21 mouse cellular contexts compared by ENCODE assay signal in the genomic region with DNA sequence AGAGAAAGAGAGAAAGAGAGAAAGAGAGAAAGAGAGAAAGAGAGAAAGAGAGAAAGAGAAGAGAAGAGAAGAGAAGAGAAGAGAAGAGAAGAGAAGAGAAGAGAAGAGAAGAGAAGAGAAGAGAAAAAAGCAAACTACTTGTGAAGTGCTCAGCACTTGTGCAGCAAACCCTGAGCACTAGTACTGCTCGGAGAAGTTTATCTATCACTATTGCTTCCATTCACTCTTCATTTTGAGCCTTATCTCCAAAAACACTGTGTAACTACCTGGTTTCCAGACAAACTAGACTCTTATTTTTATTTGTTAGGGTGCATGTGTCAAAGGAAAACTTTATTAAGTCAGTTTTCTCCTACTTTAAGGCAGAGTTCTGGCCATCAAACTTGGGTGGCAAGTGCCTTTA. TPM values are rescaled to one million over a fixed set of nuclear protein-coding genes. Genes with fewer than 3 reads are reported as not detected.
DNase-seq lines count a peak whose midpoint lies in the region; ATAC-seq and TF ChIP-seq lines count a peak whose summit lies in the region.
"Had no signal": no experiment of that assay in that cellular context is flagged by ENCODE, and none has a peak within 500 bp of the region (broad histone marks: within the 10 kb centered on the region; RNA-seq: fewer than 3 reads in every experiment).

No protein-coding gene starts in this region.

- ATAC-seq in liver, embryonic 11.5 days (replicated peaks; ENCODE audit: low FRiP score), result 0 out of 2 replicates have a peak, but pooled peaks have one; percentile 36
- peak; percentile 43; the same call in 1 of the 2 replicates for ATAC-seq in liver, embryonic 14.5 days (ENCODE audit: insufficient read depth)
- ATAC-seq in megakaryocyte progenitor cell, adult 5-6 weeks (replicated peaks; ENCODE audit: poor library complexity), result peak; percentile 50; the same call in 1 of the 2 replicates
- ATAC-seq: forebrain, embryonic 13.5 days; forebrain, embryonic 16.5 days; Patski had no signal

- no peaks in the 10 kb centered on the region for H3K9me3 ChIP-seq in liver, embryonic 11.5 days (ENCODE audit: control insufficient read depth, low read length)
- H3K9me3 ChIP-seq in liver, embryonic 14.5 days (ENCODE audit: control insufficient read depth, low read length), result no peaks in the 10 kb centered on the region
- H3K9me3 ChIP-seq: forebrain, embryonic 10.5 days; forebrain, embryonic 13.5 days; hindbrain, embryonic 12.5 days; hindbrain, embryonic 15.5 days had no signal

- no peak for DNase-seq in liver, embryonic 11.5 days (ENCODE audit: low spot score)
- no peak for DNase-seq in liver
- no peak for DNase-seq in liver, embryonic 14.5 days (ENCODE audit: low read depth in 3 of 3, low spot score in 3 of 3)
- no peak for DNase-seq in left cerebral cortex, adult 2 months (ENCODE audit: extremely low spot score in 1 of 2, low spot score in 2 of 2)
- DNase-seq in layer of hippocampus, postnatal 14 days (ENCODE audit: low spot score in 2 of 2), result no peak
- DNase-seq: adrenal gland, postnatal 10 days; adrenal gland, postnatal 36 days; cerebellum, adult 18-20 months; cerebellum, adult 9-10 months; cerebellum, postnatal 14 days; gastrocnemius, postnatal 10 days; heart, adult 11 months had no signal

- peaks cover 5% of the 10 kb centered on the region for H3K4me1 ChIP-seq in liver, embryonic 11.5 days (replicated peaks; ENCODE audit: control insufficient read depth, insufficient read depth, low read length)
- H3K4me1 ChIP-seq in liver, embryonic 14.5 days (replicated peaks; ENCODE audit: control insufficient read depth in 2 of 2, insufficient read depth in 2 of 2, low read length in 1 of 2), result peaks cover 3 to 6% of the 10 kb centered on the region in 2 experiments

- H3K9ac ChIP-seq in liver, embryonic 11.5 days (ENCODE audit: low read depth, low read length), result no peak overlapping the region
- no peak overlapping the region for H3K9ac ChIP-seq in liver, embryonic 14.5 days (replicated peaks)
- H3K9ac ChIP-seq: forebrain, embryonic 13.5 days; hindbrain, embryonic 12.5 days; hindbrain, embryonic 15.5 days had no signal

- intact Hi-C loops in left cerebral cortex, adult 2 months (cut with DNase I), result no loop called here

- H3K27me3 ChIP-seq in liver, embryonic 11.5 days (replicated peaks; ENCODE audit: control insufficient read depth, insufficient read depth, low read length), result no peaks in the 10 kb centered on the region
- H3K27me3 ChIP-seq in liver, embryonic 14.5 days (ENCODE audit: control insufficient read depth, insufficient read depth, low read length), result no peaks in the 10 kb centered on the region
- H3K27me3 ChIP-seq: forebrain, embryonic 13.5 days; hindbrain, embryonic 12.5 days; hindbrain, embryonic 15.5 days; Patski had no signal

- no peaks in the 10 kb centered on the region for H3K36me3 ChIP-seq in liver, embryonic 11.5 days (ENCODE audit: control insufficient read depth, insufficient read depth, low read length)
- no peaks in the 10 kb centered on the region for H3K36me3 ChIP-seq in liver, embryonic 14.5 days (replicated peaks; ENCODE audit: control insufficient read depth, insufficient read depth, low read depth)
- H3K36me3 ChIP-seq: hindbrain, embryonic 12.5 days; hindbrain, embryonic 15.5 days had no signal

- H3K27ac ChIP-seq in liver, embryonic 11.5 days (ENCODE audit: low read depth, low read length), result no peak overlapping the region
- H3K27ac ChIP-seq in liver, embryonic 14.5 days, result no peak overlapping the region
- no peak overlapping the region for H3K27ac ChIP-seq in left cerebral cortex, adult 2 months
- H3K27ac ChIP-seq: forebrain, embryonic 10.5 days; forebrain, embryonic 13.5 days; hindbrain, embryonic 12.5 days; hindbrain, embryonic 15.5 days had no signal

- no peak for TF ChIP-seq CTCF in liver, embryonic 14.5 days (IDR thresholded peaks at IDR 0.05; ENCODE audit: low read depth)
- no peak for TF ChIP-seq CTCF in left cerebral cortex, adult 2 months (IDR thresholded peaks at IDR 0.05)

- H3K4me2 ChIP-seq in liver, embryonic 11.5 days, result no peak overlapping the region
- peak overlapping the region; percentile 22 for H3K4me2 ChIP-seq in liver, embryonic 14.5 days (ENCODE audit: low read depth)
- H3K4me2 ChIP-seq: forebrain, embryonic 13.5 days; heart, embryonic 11.5 days; hindbrain, embryonic 12.5 days; hindbrain, embryonic 15.5 days had no signal

- no peak for TF ChIP-seq EP300 in liver, embryonic 14.5 days (IDR thresholded peaks at IDR 0.05; ENCODE audit: low read depth)

- no peak overlapping the region for H3K4me3 ChIP-seq in liver, embryonic 11.5 days (ENCODE audit: low read depth, low read length)
- no peak overlapping the region for H3K4me3 ChIP-seq in liver, embryonic 14.5 days (ENCODE audit: insufficient read depth in 1 of 2, low read depth in 2 of 2, low read length in 2 of 2)
- H3K4me3 ChIP-seq in left cerebral cortex, adult 2 months, result no peak overlapping the region
- H3K4me3 ChIP-seq: forebrain, embryonic 10.5 days; forebrain, embryonic 13.5 days; hindbrain, embryonic 12.5 days; hindbrain, embryonic 15.5 days had no signal

- 60% methylated on average over 1 of the region's 1 CpGs for WGBS in liver, embryonic 11.5 days
- WGBS in liver, embryonic 14.5 days (ENCODE audit: insufficient replicate concordance), result 16% methylated on average over 1 of the region's 1 CpGs

RNA-seq across cellular contexts. Expression of a gene that starts 6.8 kb away (rescaled TPM):
- 19.9 and 20.7 TPM in 2 replicates for polyA plus RNA-seq in liver, embryonic 11.5 days (2014; fragmentation: Nextera tagmentation; extraction: Ambion mirVana)
- 8.4 and 9.0 TPM in 2 replicates for polyA plus RNA-seq in liver, embryonic 14.5 days (2012; rRNA removed)
- polyA plus RNA-seq in liver, embryonic 14.5 days (2014; fragmentation: Nextera tagmentation; extraction: Ambion mirVana), result 6.5 and 8.9 TPM in 2 replicates
- total RNA-seq in megakaryocyte progenitor cell, adult 5-6 weeks (2015), result 58.3 and 61.2 TPM in 2 replicates
- total RNA-seq in megakaryocyte progenitor cell, adult 5-6 weeks (2017), result 12.4 and 15.4 TPM in 2 replicates
- 10 to 100 TPM; 63.2 to 68.7 TPM for total RNA-seq in left cerebral cortex, adult 2 months (2021)
- total RNA-seq in layer of hippocampus, postnatal 14 days (2021), result 10 to 100 TPM; 61.1 to 71.8 TPM

RNA-seq across cellular contexts. Expression of a gene that starts 50.9 kb away (rescaled TPM):
- 27.7 and 28.5 TPM in 2 replicates for polyA plus RNA-seq in liver, embryonic 11.5 days (2014; fragmentation: Nextera tagmentation; extraction: Ambion mirVana)
- polyA plus RNA-seq in liver, embryonic 14.5 days (2012; rRNA removed), result 13.8 and 14.3 TPM in 2 replicates
- polyA plus RNA-seq in liver, embryonic 14.5 days (2014; fragmentation: Nextera tagmentation; extraction: Ambion mirVana), result 18.3 and 21.4 TPM in 2 replicates
- 3.6 and 8.0 TPM in 2 replicates for total RNA-seq in megakaryocyte progenitor cell, adult 5-6 weeks (2015)
- 3.0 and 6.5 TPM in 2 replicates for total RNA-seq in megakaryocyte progenitor cell, adult 5-6 weeks (2017)
- total RNA-seq in left cerebral cortex, adult 2 months (2021), result 10 to 100 TPM; 56.2 to 61.6 TPM
- total RNA-seq in layer of hippocampus, postnatal 14 days (2021), result 10 to 100 TPM; 60.4 to 63.1 TPM

RNA-seq across cellular contexts. Expression of a gene that starts 51.2 kb away (rescaled TPM):
- 1.0 and 1.3 TPM in 2 replicates for polyA plus RNA-seq in liver, embryonic 11.5 days (2014; fragmentation: Nextera tagmentation; extraction: Ambion mirVana)
- 0.35 and 0.83 TPM in 2 replicates for polyA plus RNA-seq in liver, embryonic 14.5 days (2012; rRNA removed)
- polyA plus RNA-seq in liver, embryonic 14.5 days (2014; fragmentation: Nextera tagmentation; extraction: Ambion mirVana), result 0.18 and 0.20 TPM in 2 replicates
- total RNA-seq in megakaryocyte progenitor cell, adult 5-6 weeks (2015), result not detected in 2 replicates
- not detected in 2 replicates for total RNA-seq in megakaryocyte progenitor cell, adult 5-6 weeks (2017)
- total RNA-seq in left cerebral cortex, adult 2 months (2021), result 100 to 1,000 TPM; 124 to 126 TPM
- 100 to 1,000 TPM; 107 to 119 TPM for total RNA-seq in layer of hippocampus, postnatal 14 days (2021)
- total RNA-seq: hematopoietic stem cell, adult 5-6 weeks had no signal

Comparison
In these comparisons a context has a peak if more than half of its experiments do, and no peak if none do; other contexts are left out.
1. RNA of a gene that starts 50.9 kb away (total RNA-seq): 60.4 to 63.1 TPM in layer of hippocampus, postnatal 14 days and 56.2 to 61.6 TPM in left cerebral cortex, adult 2 months; 3.0 to 8.0 TPM in megakaryocyte progenitor cell, adult 5-6 weeks; every median in the first group is over 4 times any median in the second.
2. RNA of a gene that starts 51.2 kb away (total RNA-seq): 124 to 126 TPM in left cerebral cortex, adult 2 months and 107 to 119 TPM in layer of hippocampus, postnatal 14 days; not detected in megakaryocyte progenitor cell, adult 5-6 weeks; every median in the first group is over 100 times any median in the second.
3. Peak in every context shown above with its lines, with median percentiles within 50 percentile points of each other: ATAC-seq.